Mouse (Mus musculus) left cerebral cortex, adult 9 months (tissue): ENCODE measurements around the gene Usp32.
A peak's percentile ranks its signal among the peaks of the same experiment; 100 is the strongest.
"Not testable (repeated sequence)": the region's sequence is repeated elsewhere in the genome, so short reads cannot be mapped to it uniquely, and the experiment has no call there.

Experiments
- DNase-seq, 2 experiments: peaks; one replicate each; pipeline ENCODE4 v3.0.0; 2022; ENCODE audit warnings: low spot score in 2 of 2

Gene Usp32

GRCm38 (mm10) chr11:85139581-85140540 is at the start of gene Usp32:
TSS of gene Usp32 (minus strand) at chr11:85140161.
- DNase-seq = peak; percentile 93 to 96

DNA sequence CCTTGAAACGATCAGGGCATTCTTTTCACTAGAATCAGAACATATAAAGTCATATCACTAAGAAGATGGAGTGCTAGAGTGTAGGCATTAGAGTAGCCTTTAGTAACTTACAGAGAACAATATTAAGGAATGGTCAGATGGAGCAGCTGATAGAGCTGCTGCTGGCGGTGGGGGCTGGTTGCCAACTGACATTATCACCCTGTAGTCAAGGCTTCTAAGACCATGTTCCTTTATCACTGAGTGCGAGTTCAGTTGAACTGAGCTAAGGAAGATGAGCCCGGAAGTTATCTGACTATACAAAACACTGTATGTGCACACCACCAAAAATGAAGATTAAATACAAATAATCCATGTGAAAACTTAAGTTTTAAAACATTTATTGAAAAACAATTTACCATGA is 49.1 kb upstream of the Usp32 start:
- no peak for DNase-seq

- DNase-seq = no peak
These were observed 44.9 kb upstream of the Usp32 start for GRCm38 (mm10) chr11:85184839-85185238.

GRCm38 (mm10) chr11:85184082-85184481 is 44.1 kb upstream of the Usp32 start:
- DNase-seq = peak in 1 of 2 experiments; percentile 23

DNA sequence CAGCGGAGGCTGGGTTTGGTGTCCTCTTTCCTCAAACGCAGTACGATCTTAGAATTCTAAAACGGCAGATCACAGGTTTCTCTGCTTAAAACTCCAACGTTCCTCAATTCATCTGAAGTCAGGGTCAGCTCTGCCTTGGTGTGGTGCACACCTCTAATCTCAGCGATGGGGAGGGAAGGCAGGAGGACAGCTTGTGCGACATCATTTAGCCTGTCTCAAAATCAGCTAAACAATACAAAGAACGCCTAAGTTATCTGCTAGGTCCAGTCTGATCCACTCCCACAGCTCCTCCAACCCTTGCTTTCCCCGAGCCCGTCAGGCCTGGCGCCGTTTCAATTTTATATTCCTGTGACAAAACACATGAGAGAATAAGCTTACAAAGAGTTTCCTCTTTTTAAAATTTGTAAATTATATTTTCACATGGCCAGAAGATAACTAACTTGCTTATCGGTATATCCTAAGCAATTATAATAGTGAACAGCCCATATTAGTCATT is 43.4 kb upstream of the Usp32 start:
- peak in 1 of 2 experiments; percentile 11 for DNase-seq

DNA sequence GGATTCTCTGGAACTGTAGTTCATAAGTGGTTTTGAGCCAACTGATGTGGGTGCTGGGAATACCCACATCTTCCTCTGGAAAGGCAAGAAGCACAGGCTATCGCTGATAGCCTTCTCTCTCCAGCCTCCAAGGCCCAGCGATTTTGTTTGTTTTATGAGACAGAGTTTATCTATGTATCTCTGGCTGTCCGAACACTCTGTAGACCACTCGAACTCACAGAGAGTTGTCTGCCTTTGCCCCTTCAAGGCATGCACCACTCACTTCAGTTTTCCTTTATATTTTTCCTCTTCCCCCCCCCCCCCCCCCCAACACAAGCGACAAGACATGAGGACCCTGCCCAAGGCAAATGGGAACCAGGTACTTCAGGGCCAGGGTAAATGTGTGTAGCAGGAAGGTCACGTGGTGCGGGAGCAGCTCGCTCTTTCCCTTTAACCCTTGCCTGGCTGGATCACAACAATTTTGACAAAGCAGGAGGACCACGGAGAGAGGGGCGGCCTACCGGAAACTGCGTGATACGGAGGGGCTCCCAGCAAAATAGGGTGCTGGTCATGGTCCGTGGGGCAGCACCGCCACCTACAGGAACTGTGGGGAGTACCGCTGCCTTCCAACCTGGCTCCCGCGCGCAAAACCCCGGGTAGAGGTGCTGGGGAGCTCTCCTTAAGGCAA is 42.8 kb upstream of the Usp32 start:
- DNase-seq = peak in 1 of 2 experiments; percentile 73

DNA sequence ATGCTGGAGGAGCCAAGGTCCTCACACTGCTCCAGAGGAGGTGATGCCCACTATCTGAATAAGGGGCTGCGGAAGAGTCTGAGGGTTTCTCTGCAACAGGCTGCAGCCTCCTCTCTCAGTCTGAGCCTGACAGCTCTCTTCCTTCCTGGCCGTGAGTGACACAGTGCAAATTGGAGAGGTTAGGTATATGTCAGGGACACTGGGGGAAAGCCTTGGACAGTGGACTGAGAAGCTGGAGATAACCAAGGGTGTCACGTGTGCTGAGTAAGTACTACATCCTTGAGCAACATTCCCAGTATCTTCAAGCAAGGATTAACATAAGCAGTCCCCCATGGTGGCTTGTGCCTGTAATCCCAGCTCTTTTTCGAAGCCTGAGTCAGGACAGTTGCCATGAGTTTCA is 38.5 kb upstream of the Usp32 start:
- DNase-seq = no peak

DNA sequence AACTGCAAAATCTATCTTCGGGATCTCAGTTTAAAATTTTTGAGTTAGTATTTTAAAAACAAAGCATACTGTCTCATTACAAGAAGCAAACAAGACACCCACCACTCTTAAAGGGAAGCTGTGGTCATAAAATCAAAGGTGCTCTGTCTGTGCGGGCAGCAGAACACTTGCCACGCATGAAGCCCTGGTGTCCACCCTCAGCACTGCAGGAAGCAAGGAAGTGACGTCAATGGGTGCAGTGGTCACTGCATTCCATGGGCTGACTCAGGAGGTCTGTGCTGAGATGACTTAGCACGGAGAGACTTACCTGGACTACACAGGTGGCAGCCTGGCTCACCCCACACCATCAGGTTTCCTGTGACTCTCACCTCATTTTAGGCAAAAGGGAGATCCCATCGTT is 37.8 kb upstream of the Usp32 start:
- DNase-seq = no peak

DNA sequence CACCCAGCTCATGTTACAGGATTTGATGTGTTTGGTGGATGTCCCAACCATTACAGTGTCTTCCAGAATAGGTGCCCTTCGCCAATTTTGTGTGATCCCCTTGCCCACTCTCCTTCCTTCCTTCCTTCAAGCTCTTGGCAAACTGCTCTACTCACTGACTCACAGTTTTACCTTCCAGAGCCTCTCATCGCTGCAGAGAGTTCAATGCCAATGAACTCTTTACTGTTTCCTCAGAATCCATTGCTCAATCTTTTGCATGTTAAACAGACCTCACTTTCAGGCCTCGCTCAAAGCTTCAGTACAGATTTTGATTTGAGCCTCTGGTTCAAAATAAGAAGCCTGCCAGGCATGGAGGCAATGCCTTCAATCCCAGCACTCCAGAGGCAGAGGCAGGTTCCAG is 36.0 kb upstream of the Usp32 start:
- DNase-seq = no peak

DNA sequence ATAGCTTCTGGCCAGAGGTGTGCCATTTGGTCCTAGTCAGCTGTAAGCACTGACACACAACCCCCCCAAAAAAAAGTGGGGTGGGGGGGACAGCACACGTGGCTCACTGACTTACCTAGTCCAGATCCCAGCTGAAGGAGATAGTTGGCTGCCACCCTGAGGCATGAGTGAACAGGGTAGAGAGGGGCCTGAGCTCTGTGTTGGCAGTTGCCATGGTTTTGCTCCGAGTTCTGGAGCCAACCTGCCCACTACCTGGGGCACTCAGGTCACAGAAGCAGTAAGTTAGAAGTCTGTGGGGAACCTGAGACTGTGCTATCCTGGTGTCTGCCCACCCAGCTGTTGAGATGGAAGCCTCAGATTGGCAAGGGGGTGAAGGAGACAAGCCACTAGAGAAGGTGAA is 30.9 kb upstream of the Usp32 start:
- DNase-seq = no peak

- DNase-seq = peak; percentile 42 to 88
These were observed 30.2 kb upstream of the Usp32 start, which contains the start of gene 1700125H20Rik for GRCm38 (mm10) chr11:85170058-85170740. TSS of gene 1700125H20Rik (plus strand) at chr11:85170404.

DNA sequence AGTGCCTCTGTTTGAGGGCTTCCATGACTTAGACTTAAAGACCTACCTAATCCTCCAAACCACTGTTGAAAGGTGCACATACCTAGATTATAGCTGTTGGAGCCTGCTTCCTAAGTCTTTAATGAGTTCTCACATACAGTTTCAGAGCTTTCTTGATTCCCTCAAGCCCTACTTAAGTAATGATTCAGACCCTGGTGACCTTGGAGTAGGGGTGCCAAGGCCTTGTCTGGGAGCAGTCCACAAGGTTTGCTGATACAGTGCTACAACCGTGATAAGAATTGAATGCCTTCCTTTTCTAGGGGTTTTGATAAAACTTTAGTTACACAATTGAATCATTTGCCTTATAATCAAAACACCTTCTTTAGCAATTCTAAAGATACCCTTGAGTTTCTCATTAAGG is 27.5 kb upstream of the Usp32 start:
- DNase-seq = no peak

DNA sequence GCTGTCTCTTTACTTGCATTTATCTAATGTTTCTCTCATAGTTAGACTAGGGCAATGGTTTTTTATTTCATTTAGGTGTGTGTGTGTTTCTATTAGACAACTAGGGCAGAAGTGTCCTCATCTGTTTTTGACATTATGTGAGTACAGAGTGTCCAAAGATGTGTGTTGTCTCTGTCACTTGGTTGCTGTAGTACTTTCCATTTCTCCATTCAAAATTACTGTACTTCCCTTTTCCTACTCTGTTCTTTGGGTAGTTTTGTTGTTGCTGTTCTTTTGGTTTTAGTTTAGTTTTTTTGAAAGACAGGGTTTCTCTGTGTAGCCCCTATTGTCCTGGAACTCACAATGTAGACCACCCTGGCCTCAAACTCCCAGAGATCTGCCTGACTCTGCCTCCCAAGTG is 24.4 kb upstream of the Usp32 start:
- DNase-seq = no peak

DNA sequence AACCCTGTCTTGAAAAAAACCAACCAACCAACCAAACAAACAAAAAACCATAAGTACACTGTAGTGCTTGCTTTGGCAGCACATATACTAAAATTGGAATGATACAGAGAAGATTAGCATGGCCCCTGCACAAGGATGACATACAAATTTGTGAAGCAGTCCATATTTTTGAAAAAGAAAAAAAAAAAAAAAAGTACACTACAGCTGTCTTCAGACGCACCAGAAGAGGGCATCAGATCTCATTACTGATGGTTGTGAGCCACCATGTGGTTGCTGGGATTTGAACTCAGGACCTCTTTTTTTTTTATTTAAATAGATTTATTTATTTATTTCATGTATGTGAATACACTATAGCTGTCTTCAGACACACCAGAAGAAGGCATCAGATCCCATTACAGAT is 23.1 kb upstream of the Usp32 start:
- DNase-seq = not testable (repeated sequence)

DNA sequence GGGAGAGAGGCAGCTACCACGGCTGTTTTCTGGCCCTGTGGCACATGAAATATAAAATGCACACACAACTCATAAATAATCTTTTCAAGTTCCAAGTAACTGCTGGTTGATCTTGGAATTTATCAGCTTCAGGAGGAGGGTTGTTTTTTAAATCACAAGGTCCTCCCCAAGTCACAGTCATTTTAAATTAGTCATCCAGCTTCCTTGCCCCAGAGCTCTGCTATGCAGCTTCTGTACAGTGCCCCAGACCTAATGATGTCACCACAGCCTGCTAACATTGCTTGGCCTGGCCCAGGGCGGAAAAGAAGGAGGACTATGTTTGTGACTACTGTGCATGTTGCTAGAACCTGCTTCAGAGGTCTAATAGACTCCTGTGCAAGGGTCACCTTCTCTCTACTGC is 17.3 kb upstream of the Usp32 start:
- DNase-seq = no peak

DNA sequence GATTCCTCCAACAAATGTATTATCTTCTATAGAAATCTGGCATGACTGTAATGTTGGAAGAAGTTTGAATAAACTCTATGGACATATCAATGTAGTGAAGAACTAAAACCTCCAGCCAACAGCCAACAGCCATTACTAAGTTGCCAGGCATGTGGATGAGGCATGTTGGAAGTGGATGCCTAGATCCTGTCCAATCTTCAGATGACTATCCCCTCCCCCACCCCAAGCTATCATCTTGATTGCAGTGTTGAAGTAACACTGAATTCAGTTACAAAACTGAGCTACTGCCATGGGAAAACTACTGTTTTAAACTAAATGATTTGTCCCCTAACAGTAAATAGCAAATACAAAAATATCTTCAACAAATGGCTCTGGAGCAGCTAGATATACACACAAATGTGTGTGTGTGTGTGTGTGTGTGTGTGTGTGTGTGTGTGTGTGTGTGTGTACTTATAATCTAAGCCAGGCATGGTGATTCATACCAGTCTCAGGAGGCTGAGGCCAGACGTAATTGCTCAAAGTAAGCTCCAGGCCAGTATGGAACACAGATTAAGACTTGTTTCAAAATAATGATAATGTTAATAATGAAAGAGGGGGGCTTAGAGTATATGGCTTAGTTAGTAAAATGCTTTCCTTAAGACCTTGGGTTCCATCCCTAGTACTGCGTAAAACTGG is 12.4 kb upstream of the Usp32 start:
- no peak for DNase-seq

DNA sequence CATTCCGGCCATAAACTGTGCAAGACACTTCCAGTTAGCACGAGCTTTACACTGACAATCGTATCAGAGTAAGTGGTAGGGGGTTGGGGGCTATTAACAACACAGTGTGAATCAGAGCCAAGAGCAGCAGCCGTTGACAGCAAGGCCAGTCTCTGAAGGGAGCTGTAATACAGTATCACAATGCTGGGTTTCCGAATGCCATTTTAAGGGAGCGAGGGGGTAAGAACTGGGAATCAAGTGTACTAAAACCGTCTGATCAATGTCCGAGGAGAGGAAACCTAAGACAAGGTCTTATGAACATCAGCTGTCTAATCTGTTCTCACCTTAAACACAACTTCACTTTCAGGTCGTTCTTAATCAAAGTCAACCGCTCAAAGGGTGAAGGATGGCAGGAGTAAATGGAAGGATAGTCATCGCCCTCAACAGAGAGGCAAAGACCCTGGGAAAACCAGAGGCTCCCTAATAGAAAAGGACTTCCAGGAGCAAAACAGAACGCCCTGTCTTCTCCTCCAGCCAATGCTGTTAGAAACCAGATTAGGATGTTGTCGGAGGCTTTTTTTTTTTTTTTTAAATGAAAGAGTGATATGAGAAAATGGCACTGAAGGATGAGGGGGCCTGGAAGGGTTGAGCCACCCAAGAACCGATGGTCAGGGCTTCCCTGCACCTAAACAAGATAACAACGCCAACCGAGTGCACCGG is 1.0 kb downstream of the Usp32 start:
- peak in 1 of 2 experiments; percentile 17 for DNase-seq

GRCm38 (mm10) chr11:85131542-85131941 is 8.4 kb downstream of the Usp32 start:
- no peak for DNase-seq

GRCm38 (mm10) chr11:85128883-85129282 is 11.1 kb downstream of the Usp32 start:
- DNase-seq = no peak

GRCm38 (mm10) chr11:85126257-85127102 is 13.5 kb downstream of the Usp32 start:
- no peak for DNase-seq
